Mouse (Mus musculus) urinary bladder, postnatal 25 days (tissue): ENCODE results near the gene Sntg2.

Source experiments
- DNase-seq: peaks from one replicate; pipeline ENCODE4 v3.0.0; 2022; ENCODE audit warnings: low spot score

Gene Sntg2

GRCm38 (mm10) chr12:30283741-30284140 lies 89.4 kb downstream of the Sntg2 start:
- DNase-seq = no peak

- no peak for DNase-seq
Measured at GRCm38 (mm10) chr12:30272242-30272985, 100.8 kb downstream of the Sntg2 start.

GRCm38 (mm10) chr12:30264206-30264605 lies 109.0 kb downstream of the Sntg2 start:
- no peak for DNase-seq

- DNase-seq = no peak
Measured at GRCm38 (mm10) chr12:30261187-30261586, 112.0 kb downstream of the Sntg2 start.

GRCm38 (mm10) chr12:30258641-30259040 lies 114.5 kb downstream of the Sntg2 start:
- DNase-seq = no peak

- DNase-seq = no peak
Measured at GRCm38 (mm10) chr12:30257664-30258063, 115.5 kb downstream of the Sntg2 start.

- no peak for DNase-seq
Measured at GRCm38 (mm10) chr12:30256207-30256606, 117.0 kb downstream of the Sntg2 start.

- DNase-seq = no peak
Measured at GRCm38 (mm10) chr12:30254581-30254980, 118.6 kb downstream of the Sntg2 start.

- no peak for DNase-seq
Measured at GRCm38 (mm10) chr12:30252381-30252780, 120.8 kb downstream of the Sntg2 start.

- no peak for DNase-seq
Measured at GRCm38 (mm10) chr12:30251283-30251829, 121.8 kb downstream of the Sntg2 start.

DNA sequence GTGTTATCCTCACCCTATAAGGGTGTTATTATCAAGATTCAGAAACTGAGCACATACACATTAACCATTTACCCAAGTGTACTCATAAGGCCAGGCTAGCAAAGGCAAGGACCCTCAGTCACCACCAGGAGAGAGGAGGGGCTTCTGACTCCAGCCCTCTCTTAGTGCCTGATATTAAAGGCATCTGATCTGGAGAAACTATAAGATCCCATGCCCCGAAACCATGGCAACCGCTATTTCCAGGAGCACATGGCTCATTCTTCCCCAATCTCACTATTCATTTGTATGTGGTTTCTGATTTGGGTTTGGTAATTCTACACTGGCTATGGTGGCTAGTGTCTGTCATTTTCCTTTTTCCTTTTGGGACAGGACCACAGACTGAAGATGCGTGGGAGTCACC lies 124.1 kb downstream of the Sntg2 start:
- DNase-seq = no peak

GRCm38 (mm10) chr12:30246286-30246945 lies 126.8 kb downstream of the Sntg2 start:
- DNase-seq = no peak

DNA sequence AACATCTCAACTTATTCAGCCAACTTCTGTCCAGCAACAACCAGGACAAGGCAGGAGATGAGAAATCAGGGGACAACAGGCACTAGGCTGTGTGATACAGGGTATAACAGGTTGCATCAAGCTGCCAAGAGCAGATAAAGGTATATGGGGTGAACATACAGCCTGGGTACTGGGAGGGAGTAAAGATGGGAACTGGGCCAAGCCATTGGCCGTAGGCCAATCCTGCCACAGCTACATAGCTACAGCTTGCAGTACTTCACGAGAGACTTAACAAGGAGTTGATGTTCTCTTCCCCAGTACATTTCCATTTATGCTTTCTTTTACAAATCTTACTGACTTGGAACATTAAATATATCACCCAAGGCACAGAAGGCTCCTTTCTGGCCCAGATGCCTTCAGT lies 129.0 kb downstream of the Sntg2 start:
- no peak for DNase-seq

DNA sequence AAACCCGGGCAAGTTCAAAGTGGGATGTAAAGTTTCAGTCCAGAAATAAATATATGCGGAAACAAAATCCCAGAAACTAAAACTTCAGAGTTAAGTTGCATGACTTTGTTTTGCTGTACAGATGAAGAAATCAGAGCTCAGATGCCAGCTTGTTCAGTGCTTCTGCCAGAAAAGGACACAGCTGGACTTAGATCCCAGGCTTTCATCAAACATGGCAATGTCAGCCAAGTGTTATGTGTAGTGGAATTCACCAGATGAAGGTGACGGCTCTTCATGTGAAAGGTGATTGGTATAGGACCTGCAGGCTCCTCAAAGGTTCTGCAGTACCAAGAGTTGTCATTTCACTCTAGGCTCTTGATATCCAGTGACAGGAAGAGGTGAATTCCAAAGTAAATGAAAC lies 132.3 kb downstream of the Sntg2 start:
- DNase-seq = no peak

- no peak for DNase-seq
Measured at GRCm38 (mm10) chr12:30234940-30235339, 138.2 kb downstream of the Sntg2 start.

DNA sequence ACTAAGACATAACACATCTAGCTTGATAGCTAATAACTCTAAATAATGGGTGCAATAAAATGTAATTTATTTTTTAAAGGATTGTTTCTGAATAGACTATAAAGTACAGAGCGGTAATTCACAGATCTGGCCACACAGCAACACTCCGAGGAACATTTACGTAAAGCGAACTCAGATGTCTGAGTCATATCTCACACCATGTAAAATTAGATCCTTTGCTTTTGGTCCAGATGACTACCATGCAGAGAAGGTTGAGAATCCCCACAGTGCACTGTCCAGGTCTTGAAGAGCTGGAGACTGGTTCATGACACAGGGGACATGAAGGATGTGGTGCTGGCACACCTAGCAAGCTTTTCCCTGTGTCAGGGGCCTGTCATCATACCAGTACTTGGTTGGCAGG lies 145.2 kb downstream of the Sntg2 start:
- no peak for DNase-seq

GRCm38 (mm10) chr12:30226247-30226646 lies 146.9 kb downstream of the Sntg2 start:
- DNase-seq = no peak

DNA sequence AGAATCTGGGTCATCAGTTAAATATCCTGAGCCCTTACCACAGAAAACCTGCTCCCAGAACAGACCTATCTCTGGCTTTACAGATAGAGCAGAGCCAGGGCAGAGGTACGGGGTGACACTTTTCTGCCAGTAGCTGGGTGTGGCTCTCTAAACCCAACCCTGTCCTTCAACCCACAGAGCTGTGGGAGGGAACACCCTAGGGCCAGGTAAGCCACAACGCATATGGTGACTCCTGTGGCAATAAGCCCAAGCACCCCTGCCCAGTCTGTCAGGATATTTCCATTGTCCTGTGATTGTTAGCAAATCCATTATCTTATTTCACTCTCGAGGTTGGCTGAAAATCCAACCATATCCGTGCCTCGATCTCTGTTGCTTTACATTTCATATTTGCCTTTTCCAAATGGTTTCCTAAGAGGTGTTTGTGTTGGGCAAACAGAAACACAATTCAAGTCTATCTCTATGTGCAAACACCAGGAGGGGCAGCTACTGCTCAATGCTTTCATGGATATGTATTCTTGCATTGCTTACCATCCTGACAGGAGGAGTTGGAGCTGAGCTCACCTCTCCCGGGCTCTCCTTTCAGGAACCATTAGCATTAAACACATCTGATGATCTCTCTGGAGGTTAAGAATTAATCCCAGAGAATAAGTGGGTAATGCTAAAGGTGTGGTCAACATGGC lies 156.3 kb downstream of the Sntg2 start:
- DNase-seq = no peak

- no peak for DNase-seq
Measured at GRCm38 (mm10) chr12:30214761-30215160, 158.4 kb downstream of the Sntg2 start.

- no peak for DNase-seq
Measured at GRCm38 (mm10) chr12:30210388-30210787, 162.8 kb downstream of the Sntg2 start.

- no peak for DNase-seq
Measured at GRCm38 (mm10) chr12:30208527-30208926, 164.6 kb downstream of the Sntg2 start.

DNA sequence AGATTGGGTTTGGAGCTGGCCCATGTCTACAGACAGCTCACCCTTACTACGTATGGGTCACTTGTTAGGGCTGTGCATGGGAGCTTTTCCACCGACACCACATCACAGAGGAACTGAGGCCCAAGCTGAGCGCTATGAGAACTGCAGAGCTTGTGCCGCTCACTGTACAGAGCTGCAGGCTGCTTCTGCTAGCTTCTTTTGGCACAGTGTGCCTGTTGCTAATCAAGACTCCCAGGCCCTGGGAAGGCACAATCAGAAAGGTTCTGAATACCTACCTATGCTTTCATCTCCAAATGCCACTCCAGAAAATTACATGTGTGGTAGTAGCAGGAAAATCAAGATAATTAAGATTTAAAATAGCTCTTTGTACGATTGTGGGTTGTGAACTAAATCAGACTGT lies 165.1 kb downstream of the Sntg2 start:
- DNase-seq = no peak

GRCm38 (mm10) chr12:30204457-30204856 lies 168.7 kb downstream of the Sntg2 start:
- DNase-seq = no peak
